Mouse (Mus musculus): Measurements from ENCODE around the gene Coil.
"Not testable (repeated sequence)": the region's sequence is repeated elsewhere in the genome, so short reads cannot be mapped to it uniquely, and the experiment has no call there.

Coil gene

DNA sequence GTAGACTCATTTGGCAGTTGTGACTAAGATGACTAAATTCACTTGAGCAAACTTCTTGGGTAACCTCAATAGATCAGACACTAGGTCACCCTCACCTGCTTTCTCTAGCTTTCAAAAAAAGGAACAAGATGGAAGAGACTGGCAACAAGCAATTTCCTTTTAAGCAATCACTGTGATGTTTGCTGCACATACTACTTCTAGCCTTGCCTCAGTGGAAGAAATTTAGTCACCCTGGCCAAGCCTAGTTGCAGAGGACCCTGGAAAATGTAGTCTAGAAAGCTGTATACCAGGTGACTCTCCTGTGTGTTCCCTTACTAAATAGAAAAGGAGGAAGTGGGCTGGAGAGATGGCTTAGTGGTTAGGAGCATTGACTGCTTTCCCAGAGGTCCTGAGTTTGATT is 36.4 kb downstream of the Coil start:
- DNase-seq (ENCODE audit: low spot score) = no peak

DNA sequence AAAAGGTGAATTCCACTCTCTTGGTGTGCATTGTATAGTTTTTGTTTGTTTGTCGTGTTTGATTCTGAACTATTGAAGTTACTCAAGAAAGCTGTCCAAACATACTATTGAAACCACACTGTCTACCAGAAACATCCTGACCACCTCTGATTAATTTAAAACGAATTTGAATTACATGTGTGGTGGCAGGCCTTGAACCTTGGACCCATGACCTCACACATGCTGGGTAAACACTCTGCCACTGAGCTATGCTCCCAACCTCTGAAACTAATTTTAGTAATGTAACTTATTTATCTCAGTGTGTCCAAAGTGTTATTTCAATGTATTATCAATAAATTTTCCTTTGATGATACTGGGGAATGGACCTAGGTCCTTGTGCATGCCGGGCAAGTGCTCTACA is 37.5 kb downstream of the Coil start:
- DNase-seq (ENCODE audit: low spot score) = no peak

DNA sequence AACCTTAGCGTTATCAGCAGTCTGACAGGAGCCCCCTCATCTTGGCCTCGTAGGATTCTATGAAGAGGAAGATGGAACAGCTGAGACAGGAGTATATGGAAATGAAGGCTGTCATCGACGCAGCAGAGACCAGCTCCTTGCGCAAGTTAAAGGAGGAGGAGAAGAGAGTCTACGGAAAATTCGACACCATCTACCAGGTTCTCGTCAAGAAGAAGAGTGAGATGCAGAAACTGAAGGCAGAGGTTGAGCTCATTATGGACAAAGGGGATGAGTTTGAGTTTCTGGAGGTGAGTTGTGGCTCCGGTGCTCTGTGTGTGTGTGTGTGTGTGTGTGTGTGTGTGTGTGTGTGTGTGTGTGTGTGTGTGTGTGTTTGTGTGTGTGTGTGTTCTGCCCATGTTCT is 39.0 kb downstream of the Coil start:
- DNase-seq (ENCODE audit: low spot score) = no peak

DNA sequence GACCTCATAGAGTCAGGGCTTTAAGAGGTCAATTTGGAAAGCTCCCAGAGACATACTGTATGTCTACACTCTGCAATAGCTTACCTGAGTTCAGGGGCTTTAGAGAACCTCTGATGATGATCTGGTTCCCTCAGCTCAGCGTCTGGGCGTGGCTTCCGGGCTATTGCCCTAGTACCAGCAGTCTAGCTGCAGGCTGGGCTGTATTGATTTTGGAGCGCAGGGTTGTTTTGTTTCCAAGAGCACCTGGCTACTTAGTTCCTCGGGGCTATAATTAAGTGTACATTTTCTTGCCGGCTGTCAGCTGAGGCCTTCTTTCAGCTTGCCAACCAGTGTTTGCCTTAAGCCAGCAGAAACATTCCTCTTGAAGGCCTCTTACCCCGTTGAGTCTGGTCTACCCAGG is 39.4 kb downstream of the Coil start:
- DNase-seq (ENCODE audit: low spot score) = no peak

DNA sequence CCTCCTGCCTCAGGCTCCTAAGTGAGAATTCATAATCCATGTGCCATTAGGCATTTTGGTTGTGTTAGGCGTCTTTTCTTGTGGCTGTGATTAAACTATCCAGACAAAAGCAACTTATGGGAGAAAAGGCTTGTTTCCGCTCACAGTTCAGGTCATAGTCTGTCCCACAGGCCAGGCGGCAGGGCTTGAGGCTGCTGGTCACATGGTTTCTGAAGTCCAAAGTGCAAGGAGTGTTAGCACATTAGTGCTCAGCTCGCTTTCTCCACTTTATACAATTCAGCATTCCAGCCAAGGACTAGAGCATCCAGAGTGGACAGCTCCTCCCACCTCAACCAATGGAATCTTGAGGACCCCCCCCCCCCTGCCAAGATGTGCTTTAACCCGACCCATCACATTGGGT is 42.2 kb downstream of the Coil start:
- DNase-seq (ENCODE audit: low spot score) = no peak

DNA sequence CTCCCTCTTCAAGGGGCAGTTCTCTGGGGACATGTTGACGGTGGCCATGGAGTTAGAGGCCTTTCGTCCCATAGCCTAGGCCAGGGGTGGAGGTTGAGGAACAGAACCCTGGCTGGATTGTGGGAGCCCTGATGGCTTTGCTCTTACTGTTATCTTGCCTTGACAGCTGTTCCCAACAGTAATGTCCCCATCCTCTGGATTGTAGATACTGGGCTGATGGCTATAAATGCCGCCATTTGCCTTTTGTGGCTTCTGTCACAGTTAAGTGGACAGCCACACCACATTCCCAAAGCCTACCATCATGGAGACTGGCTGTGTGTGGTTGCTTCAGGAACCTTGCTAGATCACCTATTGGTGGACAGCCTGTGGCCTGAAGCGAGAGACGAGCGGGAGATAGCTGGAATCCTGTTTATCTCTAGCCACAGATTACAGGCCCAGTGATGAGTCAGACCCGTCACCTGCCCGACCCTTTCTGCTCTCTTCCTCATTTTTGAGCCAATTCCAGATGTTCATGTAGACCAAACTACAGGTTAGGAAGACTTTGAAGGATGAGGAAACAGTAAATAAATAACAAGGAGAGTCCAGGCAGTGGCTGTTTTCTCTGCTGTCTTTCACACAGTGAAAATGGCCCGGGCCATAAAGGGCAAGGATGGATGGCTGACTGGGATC is 47.6 kb downstream of the Coil start:
- DNase-seq (ENCODE audit: low spot score) = peak; percentile 27

DNA sequence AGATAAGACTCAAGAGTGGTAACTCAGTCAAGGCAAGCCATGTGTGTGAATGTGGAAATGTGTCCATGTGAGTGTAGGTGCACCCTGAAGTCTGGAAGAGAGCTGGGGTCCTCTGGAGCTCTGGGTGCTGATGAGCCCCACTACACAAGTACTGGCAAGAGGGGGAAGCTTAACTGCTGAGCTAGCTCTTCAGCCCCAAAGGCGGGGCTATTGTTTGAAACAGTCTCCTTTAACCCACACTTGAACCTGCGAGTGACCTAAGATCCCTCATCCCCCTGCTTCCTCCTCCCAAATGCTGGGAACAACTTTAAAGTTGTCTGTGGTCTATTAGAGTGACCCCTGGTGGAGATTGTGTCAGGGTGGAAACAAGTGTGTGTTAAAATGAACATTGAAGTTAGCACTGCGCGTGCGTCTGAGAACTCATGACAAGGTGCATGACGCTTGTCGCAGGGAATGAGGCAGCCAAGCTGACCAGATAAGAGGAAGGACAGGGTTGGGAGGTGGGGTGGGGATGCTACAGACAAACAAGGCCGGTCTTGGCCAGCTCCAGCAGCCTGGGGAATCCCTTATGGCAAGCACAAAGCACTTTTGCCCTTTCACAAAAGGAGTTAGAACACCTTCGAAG is 50.7 kb downstream of the Coil start:
- DNase-seq (ENCODE audit: low spot score) = no peak

DNA sequence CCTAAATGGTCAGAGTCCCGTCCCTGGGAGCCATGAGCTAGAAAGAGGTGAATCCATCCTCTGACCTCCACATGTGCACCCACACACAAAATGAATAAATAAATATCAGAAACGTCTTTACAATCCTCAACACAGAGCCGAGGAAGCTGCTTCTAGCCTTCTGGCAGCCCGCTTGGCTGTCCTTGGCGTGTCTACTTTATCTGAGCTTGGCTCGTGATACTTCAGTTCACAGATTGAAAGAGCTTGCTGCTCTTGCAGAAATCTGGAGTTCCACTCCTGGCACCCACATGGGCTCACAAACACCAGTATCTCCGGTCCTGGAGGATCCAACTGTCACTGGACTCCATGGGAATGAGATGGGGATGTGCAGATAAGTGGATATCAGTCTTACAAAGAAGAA is 51.6 kb downstream of the Coil start:
- no peak for DNase-seq (ENCODE audit: low spot score)

DNA sequence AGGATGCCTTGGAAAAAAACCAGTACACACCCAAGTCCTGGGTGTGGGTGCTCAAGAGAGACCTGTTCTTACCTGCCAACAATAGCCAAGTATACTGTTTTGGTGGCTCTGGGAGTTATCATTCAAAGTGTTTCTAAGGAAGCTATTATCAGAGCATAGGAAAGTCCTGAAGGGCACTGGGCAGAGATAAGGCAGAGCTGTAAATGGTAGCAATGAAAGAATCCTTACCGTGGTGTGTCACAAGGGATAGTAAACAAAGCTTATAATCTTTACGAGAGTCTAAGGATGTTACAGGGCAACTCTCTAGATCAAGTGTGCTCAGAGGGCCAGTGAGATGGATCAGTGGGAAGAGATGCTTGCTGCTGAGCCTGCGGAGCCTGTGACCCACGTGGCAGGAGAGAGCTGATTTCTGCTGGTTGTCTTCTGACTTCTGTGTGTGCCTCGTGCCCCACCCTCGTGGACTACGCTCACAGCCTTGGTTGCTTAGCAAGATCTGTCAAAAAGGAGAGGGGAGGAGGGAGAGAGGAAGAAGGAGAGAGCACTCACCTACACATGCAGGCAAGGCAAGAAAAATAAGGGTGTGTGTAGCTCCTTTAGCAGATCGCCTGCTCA is 52.2 kb downstream of the Coil start:
- DNase-seq (ENCODE audit: low spot score) = no peak

DNA sequence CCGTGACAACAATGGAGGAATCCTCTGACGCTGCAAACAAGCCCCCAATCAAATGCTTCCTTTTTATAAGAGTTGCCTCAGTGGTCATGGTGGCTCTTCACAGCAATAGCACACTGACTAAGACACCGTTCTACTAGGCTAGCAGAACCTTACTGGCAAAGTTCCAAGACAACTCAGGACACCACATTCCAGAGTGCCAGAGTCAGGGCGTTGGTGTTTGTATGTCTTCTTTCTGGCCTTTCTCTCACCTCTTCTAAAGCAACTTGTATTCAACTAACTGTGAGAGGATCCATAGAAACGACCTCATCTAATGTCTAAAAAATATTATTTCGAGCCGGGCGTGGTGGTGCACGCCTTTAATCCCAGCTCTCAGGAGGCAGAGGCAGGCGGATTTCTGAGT is 53.4 kb downstream of the Coil start:
- DNase-seq (ENCODE audit: low spot score) = no peak

DNA sequence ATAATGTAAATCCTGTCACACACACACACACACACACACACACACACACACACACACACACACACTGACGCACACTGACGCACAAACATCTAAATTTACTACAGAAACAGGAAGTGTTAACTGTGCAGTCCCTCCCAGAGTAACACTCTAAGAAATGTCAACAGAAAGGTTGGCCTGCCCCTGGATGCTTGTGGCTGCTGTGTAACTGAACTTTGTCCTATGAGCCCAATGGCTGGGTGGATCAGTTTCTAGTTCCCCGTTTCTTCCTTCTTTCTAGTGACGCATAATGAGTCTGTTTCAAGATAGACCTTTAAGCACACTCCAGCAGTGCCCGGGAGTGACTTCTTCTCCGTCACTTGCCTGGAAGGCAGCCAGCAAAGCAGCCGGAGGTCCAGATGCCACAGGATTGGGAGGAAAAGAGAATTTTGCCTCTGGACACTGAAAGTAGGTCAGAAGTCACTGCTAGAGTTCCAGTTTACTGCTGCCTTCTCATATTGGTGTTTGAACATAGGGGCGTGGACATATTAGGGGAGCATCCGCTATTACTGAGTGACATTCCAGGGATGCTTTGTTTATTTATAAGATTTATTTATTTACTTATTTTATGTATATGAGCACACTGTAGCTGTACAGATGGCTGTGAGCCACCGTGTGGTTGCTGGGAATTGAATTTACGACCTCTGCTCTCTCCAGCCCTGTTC is 54.3 kb downstream of the Coil start:
- peak; percentile 36 for DNase-seq (ENCODE audit: low spot score)

DNA sequence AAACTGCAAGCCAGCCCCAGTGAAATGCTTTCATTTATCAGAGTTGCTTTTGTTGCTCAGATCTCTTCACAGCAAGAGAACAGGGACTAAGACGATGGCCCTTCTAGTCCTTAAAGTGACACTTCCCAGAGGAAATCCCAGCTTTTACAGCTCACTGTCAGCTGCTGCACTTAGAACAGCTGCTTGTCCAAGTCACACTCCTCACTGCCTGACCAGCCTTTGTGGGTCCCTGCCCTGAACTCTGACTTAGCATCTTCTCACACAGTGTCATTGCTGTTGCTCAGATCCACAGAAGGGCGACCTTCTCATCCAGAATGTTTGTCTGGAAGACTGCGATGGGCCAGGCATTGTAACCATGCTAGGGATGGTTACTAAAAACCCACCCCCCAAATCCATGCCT is 55.6 kb downstream of the Coil start:
- DNase-seq (ENCODE audit: low spot score) = no peak

DNA sequence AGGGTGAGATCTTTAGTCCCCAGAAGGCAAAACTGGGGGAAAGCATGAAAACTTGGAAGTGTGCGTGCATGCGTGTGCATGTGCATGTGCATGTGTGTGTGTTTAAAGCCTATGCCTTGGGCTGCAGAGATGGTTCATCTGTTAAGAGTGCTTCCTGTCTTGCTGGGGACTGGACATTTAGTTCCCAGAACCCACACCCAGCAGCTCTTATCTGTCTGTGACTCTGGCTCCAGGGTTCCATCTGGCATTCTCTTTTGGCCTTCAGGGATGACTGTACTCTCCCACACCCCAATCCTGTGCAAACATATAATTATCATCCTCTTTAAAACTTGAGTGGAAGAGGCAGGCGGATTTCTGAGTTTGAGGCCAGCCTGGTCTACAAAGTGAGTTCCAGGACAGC is 56.1 kb downstream of the Coil start:
- no peak for DNase-seq (ENCODE audit: low spot score)

DNA sequence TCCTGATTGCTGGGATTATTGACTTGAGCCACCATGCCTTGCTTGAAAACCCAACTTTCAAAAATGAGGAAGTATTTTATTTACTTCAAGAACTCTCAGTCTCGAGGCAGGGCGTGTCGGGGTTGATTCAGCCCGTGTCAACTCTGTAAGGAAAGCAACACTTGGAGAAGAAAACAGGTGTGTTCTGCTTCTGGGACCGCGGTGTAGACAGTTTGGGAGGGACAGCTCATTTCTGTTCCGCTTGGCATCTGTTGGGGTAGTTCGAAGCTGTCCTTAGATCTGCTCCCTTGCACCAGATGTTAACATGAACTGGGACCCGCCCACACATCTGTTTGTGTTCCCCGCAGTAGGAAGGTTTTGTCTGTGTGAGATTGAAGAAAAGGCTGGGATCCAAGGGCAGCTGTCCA is 57.9 kb downstream of the Coil start:
- peak; percentile 30 for DNase-seq (ENCODE audit: low spot score)

DNA sequence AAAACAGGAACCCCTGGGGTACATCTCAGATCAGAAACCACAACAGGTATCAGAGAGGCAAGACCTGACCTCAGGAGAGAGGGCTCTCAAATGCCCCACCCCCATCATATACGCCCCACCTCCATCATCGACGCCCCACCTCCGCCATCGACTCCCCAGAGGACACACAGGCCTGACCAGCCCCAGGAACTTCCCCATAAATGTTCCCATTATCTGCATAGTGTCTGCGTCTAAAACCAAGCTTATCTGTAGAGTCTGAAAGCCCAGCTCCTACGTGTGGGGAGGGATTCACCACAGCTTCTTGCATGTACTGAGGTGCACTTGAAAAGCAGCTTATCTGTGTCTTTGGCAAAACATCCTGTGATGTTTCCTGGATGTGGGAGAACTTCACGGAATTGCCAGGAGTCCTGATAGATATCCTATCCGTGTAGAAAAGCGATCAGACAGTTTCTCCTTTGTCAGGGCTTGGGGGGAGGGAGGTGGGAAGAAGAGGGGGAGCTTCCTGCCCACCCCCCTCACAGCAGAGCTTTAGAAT is 58.9 kb downstream of the Coil start:
- peak; percentile 44 for DNase-seq (ENCODE audit: low spot score)

DNA sequence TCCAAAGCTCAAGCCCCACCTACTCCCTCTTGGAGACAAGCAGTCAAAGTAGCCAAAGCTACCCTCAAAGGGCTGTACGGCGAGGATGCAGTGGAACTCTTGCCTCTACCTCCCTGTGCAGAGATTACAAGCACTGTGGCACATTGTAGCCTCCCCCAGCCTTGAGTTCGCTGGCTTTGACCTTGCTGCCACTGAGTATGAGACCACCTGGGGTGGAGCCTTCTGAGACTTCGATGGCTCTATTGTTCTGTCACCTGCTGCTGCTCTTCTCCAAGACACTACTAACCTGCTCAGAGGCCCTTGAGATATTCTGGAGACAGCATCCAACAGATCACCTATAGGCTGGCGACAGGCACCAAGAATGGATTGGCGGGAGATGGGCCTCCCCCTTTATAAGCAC is 60.5 kb downstream of the Coil start:
- DNase-seq (ENCODE audit: low spot score) = no peak

DNA sequence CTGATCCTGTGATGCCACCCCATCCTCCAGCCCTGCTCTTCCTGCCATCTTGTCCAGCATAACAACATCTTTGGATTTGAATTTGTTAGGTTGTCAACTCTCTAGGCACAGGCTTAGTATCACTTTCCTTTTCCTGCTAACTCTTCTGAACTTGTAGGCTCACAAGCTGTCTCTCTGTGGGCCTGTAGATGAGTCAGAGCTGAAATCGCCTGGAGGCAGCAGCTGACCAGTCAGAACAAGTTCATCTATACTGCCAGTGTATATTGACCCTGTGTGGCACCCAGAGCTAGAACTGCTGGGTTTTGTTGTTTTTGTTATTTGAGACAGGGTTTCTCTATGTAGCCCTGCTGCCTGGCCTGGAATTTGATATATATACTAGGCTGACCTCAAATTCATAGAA is 61.1 kb downstream of the Coil start:
- no peak for DNase-seq (ENCODE audit: low spot score)

DNA sequence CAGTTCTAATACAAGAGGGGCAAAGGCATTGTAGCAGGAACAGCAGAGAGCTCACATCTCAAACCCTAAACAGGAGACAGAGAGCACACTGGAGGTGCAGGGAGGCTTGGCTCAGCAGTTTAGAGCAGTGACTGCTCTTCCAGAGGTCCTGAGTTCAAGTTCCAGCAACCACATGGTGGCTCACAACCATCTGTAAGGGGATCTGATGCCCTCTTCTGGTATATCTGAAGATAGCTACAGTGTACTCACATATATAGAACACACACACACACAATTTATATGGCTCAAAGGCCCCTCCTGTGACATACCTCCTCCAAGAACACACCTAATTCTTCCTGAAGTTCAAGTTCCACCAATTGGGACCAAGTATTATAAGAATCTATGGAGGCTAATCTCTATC is 64.5 kb downstream of the Coil start:
- no peak for DNase-seq (ENCODE audit: low spot score)

DNA sequence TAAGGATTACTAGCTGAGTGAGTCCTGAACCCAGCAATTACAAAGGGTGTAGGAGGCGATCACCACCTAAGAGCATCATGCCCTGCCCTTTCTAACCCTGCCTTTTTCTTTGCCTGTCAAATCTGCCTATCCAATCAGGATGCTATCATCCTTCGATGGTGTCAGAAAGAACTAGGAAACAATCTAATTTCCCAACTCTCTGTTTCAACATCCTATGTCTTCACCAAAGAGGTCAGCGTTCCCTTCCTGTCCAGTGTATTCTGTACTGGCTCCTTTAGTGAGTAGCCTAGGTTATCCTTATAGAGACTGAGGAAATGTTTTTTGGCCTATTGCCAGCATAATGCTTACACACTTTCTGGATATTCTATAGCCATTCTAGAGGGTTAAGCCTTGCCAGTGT is 65.5 kb downstream of the Coil start:
- no peak for DNase-seq (ENCODE audit: low spot score)

DNA sequence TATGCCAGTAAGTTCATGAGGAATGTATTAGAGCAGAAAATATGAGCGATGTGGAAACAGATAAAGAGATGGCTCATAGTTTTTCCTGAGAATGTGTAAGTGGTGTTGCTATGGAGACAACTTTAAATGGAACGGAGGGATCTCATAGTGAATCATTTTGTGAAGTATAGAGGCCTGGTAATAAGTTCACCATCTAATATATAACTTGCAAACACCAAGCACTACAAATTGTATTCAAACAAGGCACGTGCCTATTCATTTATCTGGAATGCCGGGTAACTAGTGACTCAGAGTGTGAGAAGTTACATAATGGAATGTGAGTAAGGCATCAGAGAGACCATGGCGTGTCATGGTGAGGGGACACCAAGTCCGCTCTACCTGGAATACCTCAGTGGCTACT is 68.4 kb downstream of the Coil start:
- no peak for DNase-seq (ENCODE audit: low spot score)

DNA sequence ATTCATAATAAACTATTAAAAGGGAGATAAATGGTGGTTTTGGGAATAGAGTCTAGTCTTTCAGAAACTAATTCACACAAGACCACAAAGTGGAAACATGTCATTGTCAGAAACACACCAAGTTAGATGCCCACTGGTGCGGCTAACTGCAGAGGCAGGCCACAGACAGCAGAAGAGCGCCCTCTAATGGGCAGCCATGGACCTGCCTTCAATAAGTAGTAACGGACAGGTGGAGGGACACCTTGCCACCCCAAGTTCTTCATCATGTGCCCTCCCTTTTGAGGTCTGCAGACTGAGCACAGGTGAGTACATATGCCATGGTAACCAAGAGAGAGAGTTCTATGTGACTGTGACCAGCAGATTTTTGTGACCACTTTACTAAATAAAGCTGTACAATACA is 69.3 kb downstream of the Coil start:
- DNase-seq (ENCODE audit: low spot score) = peak; percentile 45

DNA sequence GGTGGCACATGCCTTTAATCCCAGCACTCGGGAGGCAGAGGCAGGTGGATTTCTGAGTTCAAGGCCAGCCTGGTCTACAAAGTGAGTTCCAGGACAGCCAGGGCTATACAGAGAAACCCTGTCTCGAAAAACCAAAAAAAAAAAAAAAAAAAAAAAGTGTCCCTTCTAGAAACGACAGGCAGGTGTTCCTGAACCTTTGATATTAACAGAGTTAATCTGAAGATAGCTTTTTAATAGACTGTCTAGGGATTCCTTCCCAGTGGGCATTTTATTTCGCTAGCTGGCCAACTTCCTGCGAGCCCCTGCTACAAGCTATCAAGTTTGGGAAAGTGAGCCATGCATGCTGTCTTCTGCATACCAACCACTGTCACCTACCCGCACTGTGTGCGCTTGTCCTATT is 71.0 kb downstream of the Coil start:
- not testable (repeated sequence) for DNase-seq (ENCODE audit: low spot score)
